Mouse (Mus musculus) heart, adult 18-20 months (tissue): ENCODE data around the gene Kif14. TPM values are rescaled to one million over a fixed set of nuclear protein-coding genes. Genes with fewer than 3 reads are reported as not detected.

Experiments
- total RNA-seq, 2 experiments: library from RNA; stranded (reverse); gene quantifications; 2 replicates each; pipeline ENCODE4 v1.2.3; 2021

Kif14 gene
- total RNA-seq, 2 experiments from 2014 or later: 0.10 to 0.15 TPM

Other genes starting within 250 kb of the Kif14 start
- not detected for gene Inava, start 232.1 kb upstream of the Kif14 start, total RNA-seq
- not detected for gene Gpr25, start 205.5 kb upstream of the Kif14 start, total RNA-seq
- 10 to 100 TPM; 21.1 to 21.3 TPM for gene Camsap2, start 120.2 kb upstream of the Kif14 start, total RNA-seq
- 10 to 100 TPM; 12.4 to 15.3 TPM for gene Ddx59, start 51.1 kb upstream of the Kif14 start, total RNA-seq
- gene Zfp281, start 158.6 kb downstream of the Kif14 start, total RNA-seq: 10 to 100 TPM in 1 of 2 experiments, 1 to 10 TPM in 1; 9.0 to 10.9 TPM